Comparison of ENCODE assay signal across 18 mouse cellular contexts in genomic region chr6:50647656-50648055, GRCm38 (mm10). TPM values are rescaled to one million over a fixed set of nuclear protein-coding genes. Genes with fewer than 3 reads are reported as not detected.
"Had no signal": no experiment of that assay in that cellular context is flagged by ENCODE, and none has a peak within 500 bp of the region (broad histone marks: within the 10 kb centered on the region; RNA-seq: fewer than 3 reads in every experiment).

No protein-coding gene starts in this region.

- H3K9me3 ChIP-seq: hindbrain, embryonic 15.5 days; limb, embryonic 13.5 days; liver, embryonic 15.5 days; midbrain, embryonic 13.5 days had no signal

- H3K36me3 ChIP-seq: hindbrain, embryonic 15.5 days; limb, embryonic 13.5 days; liver, embryonic 15.5 days; midbrain, embryonic 13.5 days had no signal

- H3K27me3 ChIP-seq: hindbrain, embryonic 15.5 days; liver, embryonic 15.5 days; midbrain, embryonic 13.5 days had no signal

- H3K4me2 ChIP-seq: hindbrain, embryonic 15.5 days; limb, embryonic 13.5 days; liver, embryonic 15.5 days; midbrain, embryonic 13.5 days had no signal

- H3K4me1 ChIP-seq: liver, embryonic 15.5 days had no signal

- H3K27ac ChIP-seq: hindbrain, embryonic 15.5 days; limb, embryonic 13.5 days; liver, embryonic 15.5 days; midbrain, embryonic 13.5 days had no signal

- DNase-seq: layer of hippocampus, adult 9-11 months; layer of hippocampus, postnatal 36 days; lung, adult 2 months; lung, postnatal 36 days; retina, postnatal 1 day; right cerebral cortex, postnatal 4 days; spleen, adult 18-20 months; thymus, adult 18-20 months; thymus, postnatal 14 days had no signal

- H3K4me3 ChIP-seq: hindbrain, embryonic 15.5 days; limb, embryonic 13.5 days; liver, embryonic 15.5 days; midbrain, embryonic 13.5 days had no signal

- ATAC-seq: intestine, embryonic 16.5 days; lung, postnatal 0 days; midbrain, embryonic 13.5 days had no signal

- H3K9ac ChIP-seq: hindbrain, embryonic 15.5 days; limb, embryonic 13.5 days; liver, embryonic 15.5 days; midbrain, embryonic 13.5 days had no signal

RNA-seq across cellular contexts. Expression of gene Npvf, which starts 6.6 kb away (rescaled TPM):
- polyA plus RNA-seq: intestine, embryonic 16.5 days; liver, adult 2 months; liver, embryonic 15.5 days; lung, adult 2 months; lung, postnatal 0 days; midbrain, embryonic 13.5 days; stomach, embryonic 14.5 days; urinary bladder, adult 2 months had no signal
